Mouse (Mus musculus) erythroblast, adult 5-6 weeks (primary cell): ENCODE results near the gene Ces2e. TPM values are rescaled to one million over a fixed set of nuclear protein-coding genes. Genes with fewer than 3 reads are reported as not detected.
"Not testable (repeated sequence)": the region's sequence is repeated elsewhere in the genome, so short reads cannot be mapped to it uniquely, and the experiment has no call there.

Experiments
- ATAC-seq: replicated peaks from 2 replicates; pipeline ENCODE4 v1.8.0; 2016; ENCODE audit warnings: moderate number of reproducible peaks, mild to moderate bottlenecking, moderate TSS enrichment, inconsistent platforms; ENCODE audit not compliant: poor library complexity, low FRiP score, severe bottlenecking
- total RNA-seq, 2 experiments: library from RNA; stranded (forward) in 1 of 2; stranded (reverse) in 1 of 2; fragments of 150-400 nt in 1 of 2; fragments of 200-764, 138-1000 nt in 1 of 2; gene quantifications; 2 replicates each; pipeline versions ENCODE4 v1.2.3 to v1.2.4; 2015 to 2017; ENCODE audit warnings: low replicate concordance in 2 of 2

Gene Ces2e
- total RNA-seq (2015; ENCODE audit: low replicate concordance) (not detected in 2 replicates), total RNA-seq (2017; ENCODE audit: low replicate concordance) (not detected in 2 replicates)

GRCm38 (mm10) chr8:104925972-104926596 is at the start of gene Ces2e:
TSS of gene Ces2e (plus strand) at chr8:104926260.
- no peak for ATAC-seq

- ATAC-seq = not testable (repeated sequence)
Measured at GRCm38 (mm10) chr8:104886223-104886926, 39.7 kb upstream of the Ces2e start.

- ATAC-seq = no peak
Measured at GRCm38 (mm10) chr8:104901746-104902145, 24.3 kb upstream of the Ces2e start.

GRCm38 (mm10) chr8:104907111-104907510 is 18.9 kb upstream of the Ces2e start:
- no peak for ATAC-seq

- not testable (repeated sequence) for ATAC-seq
Measured at GRCm38 (mm10) chr8:104909021-104909420, 17.0 kb upstream of the Ces2e start.

- ATAC-seq = not testable (repeated sequence)
Measured at GRCm38 (mm10) chr8:104909651-104910050, 16.4 kb upstream of the Ces2e start.

GRCm38 (mm10) chr8:104927301-104927700 is 1.2 kb downstream of the Ces2e start:
- no peak for ATAC-seq

GRCm38 (mm10) chr8:104944665-104945064 is 18.6 kb downstream of the Ces2e start:
- no peak for ATAC-seq

GRCm38 (mm10) chr8:104947056-104947455 is 21.0 kb downstream of the Ces2e start, which contains the start of gene Ces2f:
TSS of gene Ces2f (plus strand) at chr8:104947356.
- no peak; the same call in 1 of the 2 replicates for ATAC-seq

GRCm38 (mm10) chr8:104949031-104949430 is 23.0 kb downstream of the Ces2e start:
- no peak for ATAC-seq

- ATAC-seq = peak; percentile 64
Measured at GRCm38 (mm10) chr8:104961537-104961961, 35.5 kb downstream of the Ces2e start, which contains the start of gene Ces2g. TSS of gene Ces2g (plus strand) at chr8:104961718.

- ATAC-seq = peak; percentile 88
Measured at GRCm38 (mm10) chr8:104962229-104962901, 36.3 kb downstream of the Ces2e start.

- 0 out of 2 replicates have a peak, but pooled peaks have one; percentile 31 for ATAC-seq
Measured at GRCm38 (mm10) chr8:104963375-104963894, 37.4 kb downstream of the Ces2e start.

GRCm38 (mm10) chr8:104984126-104984525 is 58.1 kb downstream of the Ces2e start:
- no peak for ATAC-seq

Other genes with a start within 250 kb of the Ces2e start
- gene Ces2a, start 192.3 kb upstream of the Ces2e start, total RNA-seq (2015; ENCODE audit: low replicate concordance) = not detected in 2 replicates
- gene Ces2a, start 192.3 kb upstream of the Ces2e start, total RNA-seq (2017; ENCODE audit: low replicate concordance) = not detected in 2 replicates
- not detected in 2 replicates for gene Ces2b, start 94.7 kb upstream of the Ces2e start, total RNA-seq (2015; ENCODE audit: low replicate concordance)
- not detected in 2 replicates for gene Ces2b, start 94.7 kb upstream of the Ces2e start, total RNA-seq (2017; ENCODE audit: low replicate concordance)
- gene Ces2c, start 79.2 kb upstream of the Ces2e start, total RNA-seq (2015; ENCODE audit: low replicate concordance) = not detected in 2 replicates
- gene Ces2c, start 79.2 kb upstream of the Ces2e start, total RNA-seq (2017; ENCODE audit: low replicate concordance) = not detected in 2 replicates
- not detected in 2 replicates for gene Ces2f, start 21.1 kb downstream of the Ces2e start, total RNA-seq (2015; ENCODE audit: low replicate concordance)
- gene Ces2f, start 21.1 kb downstream of the Ces2e start, total RNA-seq (2017; ENCODE audit: low replicate concordance) = not detected in 2 replicates
- 255 and 269 TPM in 2 replicates for gene Ces2g, start 35.5 kb downstream of the Ces2e start, total RNA-seq (2015; ENCODE audit: low replicate concordance)
- 137 and 175 TPM in 2 replicates for gene Ces2g, start 35.5 kb downstream of the Ces2e start, total RNA-seq (2017; ENCODE audit: low replicate concordance)
- gene Ces2h, start 74.6 kb downstream of the Ces2e start, total RNA-seq (2015; ENCODE audit: low replicate concordance) = not detected in 2 replicates
- gene Ces2h, start 74.6 kb downstream of the Ces2e start, total RNA-seq (2017; ENCODE audit: low replicate concordance) = not detected in 2 replicates
- gene Ces3a, start 122.3 kb downstream of the Ces2e start, total RNA-seq (2015; ENCODE audit: low replicate concordance) = not detected in 2 replicates
- gene Ces3a, start 122.3 kb downstream of the Ces2e start, total RNA-seq (2017; ENCODE audit: low replicate concordance) = not detected in 2 replicates
- not detected in 2 replicates for gene Ces3b, start 157.5 kb downstream of the Ces2e start, total RNA-seq (2015; ENCODE audit: low replicate concordance)
- gene Ces3b, start 157.5 kb downstream of the Ces2e start, total RNA-seq (2017; ENCODE audit: low replicate concordance) = not detected in 2 replicates
- gene Ces4a, start 205.5 kb downstream of the Ces2e start, total RNA-seq (2015; ENCODE audit: low replicate concordance) = not detected in 2 replicates
- not detected in 2 replicates for gene Ces4a, start 205.5 kb downstream of the Ces2e start, total RNA-seq (2017; ENCODE audit: low replicate concordance)
- gene Cbfb, start 244.4 kb downstream of the Ces2e start, total RNA-seq (2015; ENCODE audit: low replicate concordance) = 28.6 and 37.6 TPM in 2 replicates
- gene Cbfb, start 244.4 kb downstream of the Ces2e start, total RNA-seq (2017; ENCODE audit: low replicate concordance) = 27.2 and 33.1 TPM in 2 replicates